Mouse (Mus musculus): ENCODE measurements around the gene Defb43. TPM values are rescaled to one million over a fixed set of nuclear protein-coding genes. Genes with fewer than 3 reads are reported as not detected.

Defb43 gene
- polyA plus RNA-seq, 1 experiment from 2014 or later = not detected

- no peak for DNase-seq (ENCODE audit: low spot score)
Measured at GRCm38 (mm10) chr14:62991849-62992510, 19.6 kb upstream of the Defb43 start.

GRCm38 (mm10) chr14:62997777-62998176 lies 13.8 kb upstream of the Defb43 start, which contains the start of gene Defb47:
TSS of gene Defb47 (plus strand) at chr14:62998077.
- Histone ChIP-seq H3K27ac (ENCODE audit: low read depth, low read length) (no peak within 1 kb of the TSS), H3K9ac (ENCODE audit: low read length) (no peak within 1 kb of the TSS), H3K4me3 (ENCODE audit: low read depth, low read length) (no peak within 1 kb of the TSS), H3K4me2 (ENCODE audit: low read depth, low read length, severe bottlenecking) (no peak within 1 kb of the TSS), H3K9me3 (ENCODE audit: control insufficient read depth, low read length) (no peaks in the 10 kb centered on the region), H3K4me1 (replicated peaks; ENCODE audit: control insufficient read depth, insufficient read depth, low read length) (no peaks in the 10 kb centered on the region), H3K27me3 (ENCODE audit: control insufficient read depth, insufficient read depth, low read length) (no peaks in the 10 kb centered on the region), H3K36me3 (ENCODE audit: control insufficient read depth, insufficient read depth, low read length) (no peaks in the 10 kb centered on the region)
- WGBS = 90% methylated on average over 8 of the region's 8 CpGs
- DNase-seq (ENCODE audit: low spot score) (no peak), ATAC-seq (replicated peaks; ENCODE audit: low FRiP score) (no peak)

More at GRCm38 (mm10) chr14:62991849-62992510, 19.6 kb upstream of the Defb43 start:
- H3K9ac ChIP-seq (ENCODE audit: low read length) = no peak overlapping the region
- H3K4me1 ChIP-seq (replicated peaks; ENCODE audit: control insufficient read depth, insufficient read depth, low read length) = no peaks in the 10 kb centered on the region
- no peaks in the 10 kb centered on the region for H3K36me3 ChIP-seq (ENCODE audit: control insufficient read depth, insufficient read depth, low read length)
- H3K27me3 ChIP-seq (ENCODE audit: control insufficient read depth, insufficient read depth, low read length) = no peaks in the 10 kb centered on the region
- ATAC-seq (replicated peaks; ENCODE audit: low FRiP score) = no peak
- H3K4me2 ChIP-seq (ENCODE audit: low read depth, low read length, severe bottlenecking) = no peak overlapping the region
- WGBS = 50% methylated on average over 7 of the region's 7 CpGs
- no peak overlapping the region for H3K27ac ChIP-seq (ENCODE audit: low read depth, low read length)
- no peaks in the 10 kb centered on the region for H3K9me3 ChIP-seq (ENCODE audit: control insufficient read depth, low read length)
- no peak overlapping the region for H3K4me3 ChIP-seq (ENCODE audit: low read depth, low read length)

- over 99% methylated on average over 4 of the region's 4 CpGs for WGBS
- no peak for DNase-seq (ENCODE audit: low spot score)
Measured at GRCm38 (mm10) chr14:62998977-62999376, 12.6 kb upstream of the Defb43 start.

GRCm38 (mm10) chr14:63002588-63002987 lies 9.0 kb upstream of the Defb43 start:
- H3K9me3 ChIP-seq (ENCODE audit: control insufficient read depth, low read length) = no peaks in the 10 kb centered on the region
- no peaks in the 10 kb centered on the region for H3K27me3 ChIP-seq (ENCODE audit: control insufficient read depth, insufficient read depth, low read length)
- H3K9ac ChIP-seq (ENCODE audit: low read length) = no peak overlapping the region
- no peak overlapping the region for H3K27ac ChIP-seq (ENCODE audit: low read depth, low read length)
- H3K36me3 ChIP-seq (ENCODE audit: control insufficient read depth, insufficient read depth, low read length) = no peaks in the 10 kb centered on the region
- 84% methylated on average over 2 of the region's 2 CpGs for WGBS
- no peak for DNase-seq (ENCODE audit: low spot score)
- no peak overlapping the region for H3K4me2 ChIP-seq (ENCODE audit: low read depth, low read length, severe bottlenecking)
- no peaks in the 10 kb centered on the region for H3K4me1 ChIP-seq (replicated peaks; ENCODE audit: control insufficient read depth, insufficient read depth, low read length)
- no peak overlapping the region for H3K4me3 ChIP-seq (ENCODE audit: low read depth, low read length)
- no peak for ATAC-seq (replicated peaks; ENCODE audit: low FRiP score)

More at GRCm38 (mm10) chr14:62998977-62999376, 12.6 kb upstream of the Defb43 start:
- no peak for ATAC-seq (replicated peaks; ENCODE audit: low FRiP score)
- H3K4me1 ChIP-seq (replicated peaks; ENCODE audit: control insufficient read depth, insufficient read depth, low read length) = no peaks in the 10 kb centered on the region
- H3K27me3 ChIP-seq (ENCODE audit: control insufficient read depth, insufficient read depth, low read length) = no peaks in the 10 kb centered on the region
- H3K9me3 ChIP-seq (ENCODE audit: control insufficient read depth, low read length) = no peaks in the 10 kb centered on the region
- no peak overlapping the region for H3K27ac ChIP-seq (ENCODE audit: low read depth, low read length)
- H3K4me3 ChIP-seq (ENCODE audit: low read depth, low read length) = no peak overlapping the region
- no peak overlapping the region for H3K9ac ChIP-seq (ENCODE audit: low read length)
- no peak overlapping the region for H3K4me2 ChIP-seq (ENCODE audit: low read depth, low read length, severe bottlenecking)
- no peaks in the 10 kb centered on the region for H3K36me3 ChIP-seq (ENCODE audit: control insufficient read depth, insufficient read depth, low read length)

- Histone ChIP-seq H3K4me2 (ENCODE audit: low read depth, low read length, severe bottlenecking) (no peak overlapping the region), H3K4me1 (replicated peaks; ENCODE audit: control insufficient read depth, insufficient read depth, low read length) (no peaks in the 10 kb centered on the region), H3K4me3 (ENCODE audit: low read depth, low read length) (no peak overlapping the region), H3K36me3 (ENCODE audit: control insufficient read depth, insufficient read depth, low read length) (no peaks in the 10 kb centered on the region), H3K9ac (ENCODE audit: low read length) (no peak overlapping the region), H3K27ac (ENCODE audit: low read depth, low read length) (no peak overlapping the region), H3K9me3 (ENCODE audit: control insufficient read depth, low read length) (no peaks in the 10 kb centered on the region; the same call in 1 of the 2 replicates), H3K27me3 (ENCODE audit: control insufficient read depth, insufficient read depth, low read length) (no peaks in the 10 kb centered on the region)
- ATAC-seq (replicated peaks; ENCODE audit: low FRiP score) (no peak), DNase-seq (ENCODE audit: low spot score) (no peak)
- 87% methylated on average over 4 of the region's 4 CpGs for WGBS
Measured at GRCm38 (mm10) chr14:63013082-63013481, 1.5 kb downstream of the Defb43 start.

- Histone ChIP-seq H3K4me2 (ENCODE audit: low read depth, low read length, severe bottlenecking) (no peak overlapping the region), H3K36me3 (ENCODE audit: control insufficient read depth, insufficient read depth, low read length) (no peaks in the 10 kb centered on the region), H3K27ac (ENCODE audit: low read depth, low read length) (no peak overlapping the region), H3K9me3 (ENCODE audit: control insufficient read depth, low read length) (no peaks in the 10 kb centered on the region; the same call in 1 of the 2 replicates), H3K4me3 (ENCODE audit: low read depth, low read length) (no peak overlapping the region), H3K9ac (ENCODE audit: low read length) (no peak overlapping the region), H3K4me1 (replicated peaks; ENCODE audit: control insufficient read depth, insufficient read depth, low read length) (no peaks in the 10 kb centered on the region), H3K27me3 (ENCODE audit: control insufficient read depth, insufficient read depth, low read length) (no peaks in the 10 kb centered on the region)
- WGBS = 91% methylated on average over 4 of the region's 4 CpGs
- no peak for ATAC-seq (replicated peaks; ENCODE audit: low FRiP score)
- DNase-seq (ENCODE audit: low spot score) = no peak
Measured at GRCm38 (mm10) chr14:63014667-63015066, 3.1 kb downstream of the Defb43 start.

- no peaks in the 10 kb centered on the region for H3K9me3 ChIP-seq (ENCODE audit: control insufficient read depth, low read length)
- no peak overlapping the region for H3K4me2 ChIP-seq (ENCODE audit: low read depth, low read length, severe bottlenecking)
- no peaks in the 10 kb centered on the region for H3K27me3 ChIP-seq (ENCODE audit: control insufficient read depth, insufficient read depth, low read length)
- 72% methylated on average over 6 of the region's 6 CpGs for WGBS
- no peak overlapping the region for H3K9ac ChIP-seq (ENCODE audit: low read length)
- H3K36me3 ChIP-seq (ENCODE audit: control insufficient read depth, insufficient read depth, low read length) = no peaks in the 10 kb centered on the region
- no peaks in the 10 kb centered on the region for H3K4me1 ChIP-seq (replicated peaks; ENCODE audit: control insufficient read depth, insufficient read depth, low read length)
- ATAC-seq (replicated peaks; ENCODE audit: low FRiP score) = no peak
- H3K27ac ChIP-seq (ENCODE audit: low read depth, low read length) = no peak overlapping the region
- no peak for DNase-seq (ENCODE audit: low spot score)
- no peak overlapping the region for H3K4me3 ChIP-seq (ENCODE audit: low read depth, low read length)
Measured at GRCm38 (mm10) chr14:63020524-63021156, 9.1 kb downstream of the Defb43 start.

GRCm38 (mm10) chr14:63046691-63047090 lies 35.1 kb downstream of the Defb43 start, which contains the start of gene Defb42:
TSS of gene Defb42 (plus strand) at chr14:63046991.
- Histone ChIP-seq H3K4me3 (ENCODE audit: low read depth, low read length) (no peak within 1 kb of the TSS), H3K9ac (ENCODE audit: low read length) (no peak within 1 kb of the TSS), H3K4me2 (ENCODE audit: low read depth, low read length, severe bottlenecking) (no peak within 1 kb of the TSS), H3K27me3 (ENCODE audit: control insufficient read depth, insufficient read depth, low read length) (no peaks in the 10 kb centered on the region), H3K27ac (ENCODE audit: low read depth, low read length) (no peak within 1 kb of the TSS), H3K9me3 (ENCODE audit: control insufficient read depth, low read length) (no peaks in the 10 kb centered on the region), H3K4me1 (replicated peaks; ENCODE audit: control insufficient read depth, insufficient read depth, low read length) (no peaks in the 10 kb centered on the region), H3K36me3 (ENCODE audit: control insufficient read depth, insufficient read depth, low read length) (no peaks in the 10 kb centered on the region)
- DNase-seq (ENCODE audit: low spot score) (no peak), ATAC-seq (replicated peaks; ENCODE audit: low FRiP score) (no peak)
- WGBS = 74% methylated on average over 3 of the region's 3 CpGs
